Mouse (Mus musculus): ENCODE measurements at regions not wholly inside any gene's neighbourhood (a gene's known extent, or its start where the extent isn't known, plus 50 kb on each side); places are given as distances from the start of the nearest gene placed in this dataset.

DNA sequence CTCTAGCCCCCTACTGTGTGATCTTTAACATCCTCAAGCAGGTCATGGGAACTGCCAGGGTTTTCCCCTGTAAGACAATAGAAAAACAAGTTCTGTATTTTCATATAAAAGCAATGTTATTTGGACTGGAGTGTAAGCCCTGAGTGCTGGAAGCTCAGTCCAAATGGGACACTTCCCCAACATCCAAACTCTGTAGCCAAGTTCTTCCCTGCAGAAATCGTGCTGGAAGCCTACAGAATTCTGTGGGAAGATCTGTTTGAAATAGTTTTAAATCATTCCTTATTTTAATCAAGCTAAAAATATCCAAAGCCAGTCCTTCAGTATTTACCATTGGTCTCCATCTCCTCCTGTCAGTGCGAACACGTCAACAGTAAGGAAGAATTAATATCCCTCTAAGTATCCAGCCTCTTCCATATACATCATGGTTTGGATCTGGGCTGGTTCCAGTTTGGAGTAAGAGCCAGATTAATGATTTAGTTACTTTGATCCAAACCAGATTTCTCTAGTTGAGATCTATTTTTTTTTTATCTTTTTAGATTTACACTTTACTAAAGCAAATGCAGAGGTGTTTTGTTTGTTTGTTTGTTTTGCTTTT lies 165.0 kb upstream of the Nrp1 start:
- TF ChIP-seq CTCF (IDR thresholded peaks at IDR 0.05; ENCODE audit: borderline replicate concordance, insufficient read depth, low read length) = no peak
- TF ChIP-seq POLR2A (IDR thresholded peaks at IDR 0.05; ENCODE audit: low read depth, low read length) = no peak
